Mouse (Mus musculus) heart, postnatal 0 days (tissue): ENCODE data around the gene Magi1.

Experiments used
- CTCF ChIP-seq: IDR thresholded peaks from 2 replicates; pipeline ENCODE4 v1.5.1; 2016; ENCODE audit warnings: antibody characterized with exemption, control low read depth, low read depth
- EP300 ChIP-seq: IDR thresholded peaks from 2 replicates; pipeline ENCODE4 v1.6.1; 2016; ENCODE audit warnings: antibody characterized with exemption, low read depth

GRCm38 (mm10) chr6:93902239-93902638 lies 381.5 kb downstream of the Magi1 start:
- no peak for TF ChIP-seq EP300
- no peak for TF ChIP-seq CTCF
